Mouse (Mus musculus) limb, embryonic 11.5 days (tissue): ENCODE measurements around the gene Nup210l. TPM values are rescaled to one million over a fixed set of nuclear protein-coding genes. Genes with fewer than 3 reads are reported as not detected.

Experiments
- ATAC-seq: fragments of 200-750 bp; cut with Nextera tagmentation; 2 replicates; pipeline ENCODE4 v1.8.0; 2017; ENCODE audit warnings: low read depth; ENCODE audit not compliant: insufficient number of reproducible peaks, low FRiP score, low TSS enrichment
- DNase-seq: peaks from one replicate; pipeline ENCODE4 v3.0.0-alpha.2; 2015; ENCODE audit warnings: low spot score
- H3K27ac ChIP-seq: fragments of 300-500 bp; sonication (generic); replicated peaks from 2 replicates; pipeline ENCODE4 v1.5.1; 2014; ENCODE audit warnings: low read depth, mild to moderate bottlenecking, low read length
- H3K27me3 ChIP-seq: fragments of 300-500 bp; sonication (generic); 2 replicates; pipeline ENCODE4 v1.6.1; 2014; ENCODE audit warnings: mild to moderate bottlenecking, low read length, mixed read lengths; ENCODE audit not compliant: control insufficient read depth, insufficient read depth
- H3K36me3 ChIP-seq: fragments of 300-500 bp; sonication (generic); 2 replicates; pipeline ENCODE4 v1.6.1; 2014; ENCODE audit warnings: mild to moderate bottlenecking, low read length, moderate library complexity, mixed read lengths; ENCODE audit not compliant: control insufficient read depth, insufficient read depth
- H3K4me1 ChIP-seq: fragments of 300-500 bp; sonication (generic); 2 replicates; pipeline ENCODE4 v1.6.1; 2014; ENCODE audit warnings: low read length, mixed read lengths; ENCODE audit not compliant: control insufficient read depth, insufficient read depth
- H3K4me2 ChIP-seq: fragments of 300-500 bp; sonication (generic); 2 replicates; pipeline ENCODE4 v1.6.1; 2014; ENCODE audit warnings: low read depth, mild to moderate bottlenecking, moderate library complexity; ENCODE audit not compliant: severe bottlenecking
- H3K4me3 ChIP-seq: fragments of 300-500 bp; sonication (generic); 2 replicates; pipeline ENCODE4 v1.5.1; 2014; ENCODE audit warnings: low read depth, low read length
- H3K9ac ChIP-seq: fragments of 300-500 bp; sonication (generic); 2 replicates; pipeline ENCODE4 v1.6.1; 2014; ENCODE audit warnings: mild to moderate bottlenecking, low read length
- H3K9me3 ChIP-seq: fragments of 300-500 bp; sonication (generic); 2 replicates; pipeline ENCODE4 v1.6.1; 2016; ENCODE audit warnings: low read length; ENCODE audit not compliant: control insufficient read depth
- WGBS: fragments of 180-500 bp; shearing (Covaris S2); extraction: QIAGEN DNeasy Blood & Tissue Kit; methylation state at CpG from one replicate; pipeline ENCODE4 v1.1.7; 2014; 5-methylcytosine and 5-hydroxymethylcytosine counted together
- polyA plus RNA-seq: library from polyadenylated mRNA; unstranded; fragments of >200 nt; fragmentation: Nextera tagmentation; extraction: Ambion mirVana; gene quantifications from 2 replicates; pipeline ENCODE4 v1.2.1, GENCODE M21; 2014

The Nup210l gene
- polyA plus RNA-seq, 1 experiment from 2014 or later, result 0.49 TPM

DNA sequence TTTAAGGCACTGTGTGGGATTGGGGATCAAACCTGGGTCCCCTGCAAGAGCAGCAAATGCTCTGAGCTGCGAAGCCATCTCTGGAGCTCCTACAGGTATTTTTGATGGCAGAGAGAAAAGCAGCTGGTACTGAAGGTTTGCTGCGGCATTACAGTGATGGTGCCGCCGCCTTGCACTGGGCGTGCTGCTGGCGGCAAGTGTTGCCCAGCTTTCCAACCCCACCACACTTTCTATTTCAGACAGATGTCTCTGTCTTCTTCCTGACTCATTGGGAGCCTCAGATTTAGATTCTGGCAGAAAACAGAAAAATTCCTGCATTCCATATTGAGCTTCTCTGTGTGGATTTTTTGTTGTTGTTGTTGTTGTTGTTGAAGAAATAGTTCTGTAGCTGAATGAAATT, 23.9 kb downstream of the Nup210l start:
- no peaks in the 10 kb centered on the region for H3K4me1 ChIP-seq
- no peaks in the 10 kb centered on the region for H3K9me3 ChIP-seq
- H3K27me3 ChIP-seq, result no peaks in the 10 kb centered on the region
- H3K27ac ChIP-seq, result no peak overlapping the region
- no peaks in the 10 kb centered on the region for H3K36me3 ChIP-seq
- ATAC-seq, result no peak
- DNase-seq, result no peak
- no peak overlapping the region for H3K9ac ChIP-seq
- H3K4me3 ChIP-seq, result no peak overlapping the region
- no peak overlapping the region for H3K4me2 ChIP-seq
- 97% methylated on average over 6 of the region's 6 CpGs for WGBS

DNA sequence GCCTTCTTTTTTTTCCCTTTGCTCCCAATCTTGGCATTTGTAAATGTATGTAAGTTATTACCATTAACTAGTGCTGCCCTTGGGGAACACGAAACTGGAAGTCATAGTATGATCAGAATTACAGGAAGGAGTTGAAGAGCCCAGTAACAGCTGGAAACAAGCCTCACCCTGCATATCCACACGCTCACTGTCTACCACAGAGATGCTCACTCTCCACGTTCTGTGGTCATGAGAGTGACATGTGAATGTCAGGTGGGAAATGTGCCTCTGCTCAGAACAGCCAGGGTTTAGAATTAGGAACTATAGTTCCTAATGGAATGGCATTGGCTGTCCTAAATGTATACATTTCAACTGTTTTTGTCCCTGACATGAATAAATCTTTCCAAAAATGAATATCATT, 28.8 kb downstream of the Nup210l start:
- WGBS, result 89% methylated on average over 3 of the region's 3 CpGs
- no peak overlapping the region for H3K9ac ChIP-seq
- no peaks in the 10 kb centered on the region for H3K27me3 ChIP-seq
- ATAC-seq, result no peak
- H3K4me2 ChIP-seq, result no peak overlapping the region
- H3K36me3 ChIP-seq, result no peaks in the 10 kb centered on the region
- DNase-seq, result no peak
- H3K9me3 ChIP-seq, result no peaks in the 10 kb centered on the region
- H3K27ac ChIP-seq, result no peak overlapping the region
- H3K4me1 ChIP-seq, result peaks cover 6% of the 10 kb centered on the region; the same call in 1 of the 2 replicates
- no peak overlapping the region for H3K4me3 ChIP-seq

DNA sequence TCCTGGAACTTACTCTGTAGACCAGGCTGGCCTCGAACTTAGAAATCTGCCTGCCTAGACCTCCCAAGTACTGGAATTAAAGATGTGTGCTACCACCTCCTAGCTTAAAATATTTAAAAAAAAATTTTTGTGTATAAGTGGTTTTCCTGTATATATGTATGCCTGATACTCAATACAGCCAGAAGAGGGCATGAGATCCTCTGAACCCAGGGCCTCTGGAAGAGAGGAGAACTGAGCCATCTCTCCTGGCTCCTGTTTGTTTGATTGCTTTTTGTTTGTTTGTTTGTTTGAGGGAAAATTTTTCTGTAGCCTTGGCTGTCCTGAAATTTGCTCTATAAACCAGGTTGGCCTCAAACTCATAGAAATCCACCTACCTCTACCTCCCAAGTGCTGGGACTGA, 29.4 kb downstream of the Nup210l start:
- Histone ChIP-seq H3K4me3 (no peak overlapping the region), H3K27me3 (no peaks in the 10 kb centered on the region), H3K4me2 (no peak overlapping the region), H3K27ac (no peak overlapping the region), H3K9me3 (no peaks in the 10 kb centered on the region), H3K4me1 (peaks cover 6% of the 10 kb centered on the region; the same call in 1 of the 2 replicates), H3K36me3 (no peaks in the 10 kb centered on the region), H3K9ac (no peak overlapping the region)
- ATAC-seq (no peak), DNase-seq (no peak)
- 88% methylated on average over 1 of the region's 1 CpGs for WGBS

DNA sequence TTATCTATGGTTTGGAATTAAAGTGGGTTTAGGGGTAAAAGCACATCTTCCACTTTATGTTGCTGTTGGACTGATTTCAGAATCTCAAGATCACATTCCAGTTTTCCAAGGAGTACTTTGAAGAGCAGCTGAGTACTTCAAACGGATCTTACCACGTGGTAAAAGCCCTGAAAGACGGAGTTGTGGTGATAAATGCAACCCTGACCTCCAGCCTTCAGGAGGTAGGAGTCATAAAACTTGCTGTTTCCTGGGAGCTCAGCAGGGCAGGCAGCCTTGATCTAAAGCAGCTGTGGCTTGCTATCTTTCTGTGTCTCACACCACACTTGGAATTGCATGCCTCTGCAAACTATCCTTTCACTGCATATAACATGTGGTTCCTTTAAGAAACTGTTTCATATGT, 30.6 kb downstream of the Nup210l start:
- Histone ChIP-seq H3K9ac (no peak overlapping the region), H3K27ac (no peak overlapping the region), H3K27me3 (no peaks in the 10 kb centered on the region), H3K4me2 (no peak overlapping the region), H3K9me3 (no peaks in the 10 kb centered on the region), H3K4me3 (no peak overlapping the region), H3K36me3 (no peaks in the 10 kb centered on the region), H3K4me1 (peaks cover 6% of the 10 kb centered on the region; the same call in 1 of the 2 replicates)
- 4% methylated on average over 3 of the region's 3 CpGs for WGBS
- ATAC-seq, result no peak
- no peak for DNase-seq

DNA sequence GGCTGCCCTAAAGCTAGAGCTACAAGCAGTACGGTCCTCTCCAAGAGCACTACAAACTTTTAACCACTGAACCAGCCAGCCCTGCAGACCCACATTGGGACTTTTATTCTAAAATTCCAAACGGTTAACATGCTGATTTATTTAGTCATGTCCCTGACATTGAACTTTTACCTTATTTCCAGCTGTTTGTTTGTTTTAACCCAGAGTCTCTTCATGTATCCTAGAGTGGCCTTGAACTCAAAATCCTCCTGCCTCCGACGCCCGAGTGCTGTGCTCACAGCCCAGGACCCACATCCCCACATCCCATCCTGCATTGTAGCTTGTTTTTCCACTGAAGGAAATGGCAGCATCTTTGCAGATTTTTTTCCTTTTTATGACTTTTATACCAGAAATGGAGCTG, 31.1 kb downstream of the Nup210l start:
- no peak for DNase-seq
- no peak for ATAC-seq
- peaks cover 6% of the 10 kb centered on the region; the same call in 1 of the 2 replicates for H3K4me1 ChIP-seq
- WGBS, result 68% methylated on average over 5 of the region's 5 CpGs
- H3K36me3 ChIP-seq, result no peaks in the 10 kb centered on the region
- H3K9me3 ChIP-seq, result no peaks in the 10 kb centered on the region
- H3K4me3 ChIP-seq, result no peak overlapping the region
- H3K27ac ChIP-seq, result no peak overlapping the region
- no peaks in the 10 kb centered on the region for H3K27me3 ChIP-seq
- H3K4me2 ChIP-seq, result no peak overlapping the region
- no peak overlapping the region for H3K9ac ChIP-seq

DNA sequence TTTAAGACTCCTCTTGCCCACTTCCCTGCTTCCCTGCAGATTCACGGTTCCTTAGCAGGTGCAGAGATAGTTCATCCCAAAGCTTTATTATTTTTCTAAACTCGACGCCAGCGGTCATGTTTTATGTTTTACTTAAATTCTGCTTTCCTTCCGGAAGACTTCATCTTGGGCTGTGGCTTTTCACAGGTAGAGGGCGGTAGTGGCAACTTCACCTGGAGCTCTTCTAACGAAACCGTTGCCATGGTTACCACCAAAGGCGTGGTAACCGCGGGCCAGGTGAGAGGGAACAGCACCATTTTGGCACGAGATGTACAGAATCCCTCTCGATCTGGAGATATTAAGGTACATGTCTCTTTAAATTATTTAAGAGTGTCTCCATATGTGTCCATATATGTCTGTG, 32.7 kb downstream of the Nup210l start:
- WGBS, result 36% methylated on average over 13 of the region's 13 CpGs
- Histone ChIP-seq H3K4me2 (no peak overlapping the region), H3K27ac (no peak overlapping the region), H3K36me3 (no peaks in the 10 kb centered on the region), H3K27me3 (no peaks in the 10 kb centered on the region), H3K9me3 (no peaks in the 10 kb centered on the region), H3K4me1 (peaks cover 6% of the 10 kb centered on the region; the same call in 1 of the 2 replicates), H3K4me3 (no peak overlapping the region), H3K9ac (no peak overlapping the region)
- ATAC-seq (no peak), DNase-seq (peak; percentile 29)

DNA sequence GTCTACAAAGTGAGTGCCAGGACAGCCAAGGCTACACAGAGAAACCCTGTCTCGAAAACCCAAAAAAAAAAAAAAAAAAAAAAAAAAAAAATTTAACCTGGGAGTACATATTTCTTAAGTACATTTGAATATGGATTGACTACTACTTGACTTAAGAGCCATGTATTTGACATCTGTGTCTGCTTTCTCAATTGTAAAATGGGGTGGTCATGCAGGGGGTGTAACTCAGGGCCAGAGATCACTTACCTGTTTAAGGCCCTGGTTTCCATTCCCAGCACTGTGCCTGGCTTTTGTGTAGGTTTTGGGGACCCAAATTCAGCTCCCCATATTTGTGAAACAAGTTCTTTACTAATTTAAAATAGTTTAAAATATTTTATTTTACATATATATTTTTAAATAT, 33.7 kb downstream of the Nup210l start:
- no peaks in the 10 kb centered on the region for H3K27me3 ChIP-seq
- no peaks in the 10 kb centered on the region for H3K36me3 ChIP-seq
- H3K9me3 ChIP-seq, result no peaks in the 10 kb centered on the region
- no peak for ATAC-seq
- H3K4me1 ChIP-seq, result peaks cover 6% of the 10 kb centered on the region; the same call in 1 of the 2 replicates
- WGBS, result 100% methylated on average over 1 of the region's 1 CpGs
- no peak overlapping the region for H3K9ac ChIP-seq
- H3K4me3 ChIP-seq, result no peak overlapping the region
- DNase-seq, result no peak
- no peak overlapping the region for H3K4me2 ChIP-seq
- H3K27ac ChIP-seq, result no peak overlapping the region

DNA sequence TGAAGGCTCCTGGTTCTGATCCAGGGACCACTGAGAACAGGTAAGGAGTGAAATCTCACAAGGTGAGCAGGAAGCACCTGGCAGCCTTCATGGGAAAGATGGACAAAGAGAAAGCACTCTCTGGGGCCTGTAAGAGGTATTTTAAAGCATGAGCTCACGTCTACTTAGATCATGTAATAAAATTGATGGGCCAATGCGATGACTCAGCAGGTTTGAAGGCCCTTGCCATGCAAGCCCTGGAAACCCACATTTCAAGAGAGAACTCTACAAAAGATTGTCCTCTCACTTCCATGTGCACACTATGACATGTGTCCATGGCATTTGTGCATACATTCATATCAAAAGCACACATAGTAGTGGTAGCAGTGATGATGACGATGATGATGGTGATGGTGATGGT, 36.0 kb downstream of the Nup210l start:
- H3K9me3 ChIP-seq, result no peaks in the 10 kb centered on the region
- WGBS, result 88% methylated on average over 3 of the region's 3 CpGs
- no peak overlapping the region for H3K27ac ChIP-seq
- H3K4me2 ChIP-seq, result no peak overlapping the region
- H3K27me3 ChIP-seq, result no peaks in the 10 kb centered on the region
- no peaks in the 10 kb centered on the region for H3K36me3 ChIP-seq
- ATAC-seq (no peak), DNase-seq (no peak)
- H3K4me1 ChIP-seq, result no peaks in the 10 kb centered on the region
- H3K9ac ChIP-seq, result no peak overlapping the region
- H3K4me3 ChIP-seq, result no peak overlapping the region

DNA sequence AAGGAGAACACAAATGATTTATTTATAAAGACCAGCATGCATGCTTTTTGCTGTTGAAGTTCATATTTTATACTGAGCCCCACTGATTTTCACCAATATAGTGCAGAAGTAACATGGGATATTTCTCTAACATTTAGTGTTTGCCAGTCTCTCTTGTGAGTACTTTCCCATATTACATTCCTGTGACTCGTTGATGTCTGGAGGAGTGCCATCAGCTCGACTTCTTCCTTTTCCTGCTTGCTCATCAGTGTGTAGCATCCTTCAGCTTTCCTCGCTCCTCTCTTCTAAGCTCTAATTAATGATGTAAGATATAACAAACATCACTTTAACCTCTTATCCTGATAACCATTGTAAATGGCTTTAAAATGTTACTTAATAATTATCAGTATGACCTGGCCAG, 41.5 kb downstream of the Nup210l start:
- DNase-seq, result no peak
- WGBS, result 88% methylated on average over 3 of the region's 3 CpGs
- no peaks in the 10 kb centered on the region for H3K4me1 ChIP-seq

More for the DNA sequence above, 41.5 kb downstream of the Nup210l start:
- Histone ChIP-seq H3K36me3 (no peaks in the 10 kb centered on the region), H3K9ac (no peak overlapping the region), H3K4me3 (no peak overlapping the region), H3K27me3 (no peaks in the 10 kb centered on the region), H3K9me3 (no peaks in the 10 kb centered on the region), H3K27ac (no peak overlapping the region), H3K4me2 (no peak overlapping the region)
- no peak for ATAC-seq
